Mouse (Mus musculus): ENCODE measurements at regions not wholly inside any gene's neighbourhood (a gene's known extent, or its start where the extent isn't known, plus 50 kb on each side); places are given as distances from the start of the nearest gene placed in this dataset.

GRCm38 (mm10) chr11:31282136-31282535 is 87.7 kb downstream of the Stc2 start:
- DNase-seq, result peak; percentile 42 to 53

DNA sequence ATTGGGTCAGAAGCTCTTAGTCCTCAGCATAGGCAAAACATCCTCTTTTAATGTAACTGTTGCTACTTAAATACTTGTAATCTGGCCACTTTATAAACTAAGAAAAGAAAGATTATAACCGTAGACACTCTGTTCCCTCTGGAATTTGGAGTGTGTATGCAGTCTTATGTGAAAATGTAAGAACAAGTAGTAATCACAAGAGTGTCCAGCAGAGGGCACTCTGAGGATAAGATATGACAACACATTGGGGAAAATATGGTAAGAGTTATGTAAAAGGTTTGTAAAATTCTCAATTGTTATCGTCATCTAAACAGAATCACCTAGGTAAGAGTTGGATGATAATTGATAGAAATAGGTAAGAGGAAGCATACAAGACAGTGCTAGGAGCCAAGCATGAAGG is 66.2 kb upstream of the Gm17332 start:
- DNase-seq, result peak; percentile 57 to 78
